Mouse (Mus musculus) lung, embryonic 14.5 days (tissue): ENCODE data around the gene Anln. TPM values are rescaled to one million over a fixed set of nuclear protein-coding genes. Genes with fewer than 3 reads are reported as not detected.
A peak's percentile ranks its signal among the peaks of the same experiment; 100 is the strongest.

ENCODE experiments used
- ATAC-seq: fragments of 200-750 bp; cut with Nextera tagmentation; 2 replicates; pipeline ENCODE4 v1.8.0; 2017; ENCODE audit warnings: mild to moderate bottlenecking, moderate TSS enrichment, moderate library complexity; ENCODE audit not compliant: insufficient read depth
- DNase-seq: peaks from one replicate; pipeline ENCODE4 v3.0.0-alpha.2; 2015
- H3K27ac ChIP-seq: fragments of 300-500 bp; sonication (generic); 2 replicates; pipeline ENCODE4 v1.5.1; 2014; ENCODE audit warnings: low read depth, mild to moderate bottlenecking, moderate library complexity
- H3K27me3 ChIP-seq: fragments of 300-500 bp; sonication (generic); 2 replicates; pipeline ENCODE4 v1.6.1; 2014; ENCODE audit warnings: low read length, control low read depth; ENCODE audit not compliant: insufficient read depth
- H3K36me3 ChIP-seq: fragments of 300-500 bp; sonication (generic); 2 replicates; pipeline ENCODE4 v1.6.1; 2014; ENCODE audit warnings: control low read depth; ENCODE audit not compliant: insufficient read depth
- H3K4me1 ChIP-seq: fragments of 300-500 bp; sonication (generic); 2 replicates; pipeline ENCODE4 v1.6.1; 2014; ENCODE audit warnings: antibody characterized with exemption, control low read depth; ENCODE audit not compliant: insufficient read depth
- H3K4me2 ChIP-seq: fragments of 300-500 bp; sonication (generic); 2 replicates; pipeline ENCODE4 v1.6.1; 2014; ENCODE audit warnings: mild to moderate bottlenecking
- H3K4me3 ChIP-seq: fragments of 300-500 bp; sonication (generic); 2 replicates; pipeline ENCODE4 v1.5.1; 2014; ENCODE audit warnings: low read depth, low read length
- H3K9ac ChIP-seq: fragments of 300-500 bp; sonication (generic); 2 replicates; pipeline ENCODE4 v1.6.1; 2014
- H3K9me3 ChIP-seq: fragments of 300-500 bp; sonication (generic); 2 replicates; pipeline ENCODE4 v1.6.1; 2016; ENCODE audit warnings: low read depth, low read length, control low read depth
- CTCF ChIP-seq: IDR thresholded peaks from 2 replicates; pipeline ENCODE4 v1.5.1; 2016; ENCODE audit warnings: antibody characterized with exemption, low read depth
- WGBS: fragments of 180-500 bp; shearing (Covaris S2); extraction: QIAGEN DNeasy Blood & Tissue Kit; methylation state at CpG from one replicate; pipeline ENCODE4 v1.1.7; 2014; 5-methylcytosine and 5-hydroxymethylcytosine counted together
- polyA plus RNA-seq: library from polyadenylated mRNA; unstranded; fragments of >200 nt; fragmentation: Nextera tagmentation; extraction: Ambion mirVana; gene quantifications from 2 replicates; pipeline ENCODE4 v1.2.1, GENCODE M21; 2014

The Anln gene
- polyA plus RNA-seq, 1 experiment from 2014 or later = 74.1 TPM

GRCm38 (mm10) chr9:22355919-22356318 lies 33.1 kb downstream of the Anln start:
- ATAC-seq (no peak), DNase-seq (no peak)
- 90% methylated on average over 3 of the region's 3 CpGs for WGBS
- no peak for TF ChIP-seq CTCF
- H3K36me3 ChIP-seq = peaks cover 85% of the 10 kb centered on the region
- no peaks in the 10 kb centered on the region for H3K9me3 ChIP-seq
- H3K9ac ChIP-seq = no peak overlapping the region
- H3K27ac ChIP-seq = no peak overlapping the region
- no peaks in the 10 kb centered on the region for H3K4me1 ChIP-seq
- no peaks in the 10 kb centered on the region for H3K27me3 ChIP-seq
- H3K4me2 ChIP-seq = no peak overlapping the region
- H3K4me3 ChIP-seq = no peak overlapping the region

DNA sequence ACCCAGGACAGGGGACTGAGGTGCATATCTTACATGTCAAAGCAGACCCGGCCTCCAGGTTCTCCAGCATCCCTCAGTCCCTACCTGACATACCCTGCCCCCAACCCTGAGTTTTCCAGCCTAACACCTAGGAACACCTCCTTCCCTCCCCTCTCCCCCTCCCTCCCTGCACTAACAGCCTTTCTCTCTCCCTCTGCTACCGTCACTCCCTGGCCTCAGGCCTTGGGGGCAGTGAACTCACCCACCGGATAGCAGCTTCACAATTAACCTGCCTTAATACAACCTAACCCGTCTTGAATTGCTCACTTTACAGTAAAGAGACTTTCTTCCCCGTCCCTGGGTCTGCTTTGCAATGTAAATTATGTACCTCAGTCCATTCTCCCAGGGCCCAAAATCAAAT lies 35.1 kb downstream of the Anln start:
- Histone ChIP-seq H3K9me3 (no peaks in the 10 kb centered on the region), H3K4me3 (no peak overlapping the region), H3K4me1 (no peaks in the 10 kb centered on the region), H3K9ac (no peak overlapping the region), H3K4me2 (no peak overlapping the region), H3K27me3 (no peaks in the 10 kb centered on the region), H3K27ac (no peak overlapping the region), H3K36me3 (peaks cover 78% of the 10 kb centered on the region)
- 86% methylated on average over 5 of the region's 5 CpGs for WGBS
- ATAC-seq (no peak), DNase-seq (no peak)
- TF ChIP-seq CTCF = no peak

DNA sequence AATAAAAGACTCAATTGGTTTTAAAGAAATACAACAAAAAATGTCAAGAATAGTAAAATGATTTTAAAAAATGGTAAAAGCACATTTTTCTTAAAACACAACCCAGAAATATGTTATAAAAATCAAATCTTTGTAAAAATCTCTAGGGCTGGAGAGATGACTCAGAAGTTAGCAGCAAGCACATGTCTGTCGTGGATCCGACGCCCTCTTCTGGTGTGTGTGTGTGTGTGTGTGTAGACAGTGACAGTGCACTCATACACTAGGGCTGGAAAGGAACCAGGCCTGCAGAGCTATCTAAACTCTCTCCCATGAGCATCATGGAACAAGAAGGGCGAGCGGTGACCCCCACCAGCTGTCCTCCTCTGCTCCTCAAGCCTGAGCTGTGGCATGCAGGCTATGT lies 35.5 kb downstream of the Anln start:
- H3K27ac ChIP-seq = no peak overlapping the region
- no peak overlapping the region for H3K4me3 ChIP-seq
- no peaks in the 10 kb centered on the region for H3K4me1 ChIP-seq
- H3K4me2 ChIP-seq = no peak overlapping the region
- H3K9ac ChIP-seq = no peak overlapping the region
- no peak for DNase-seq
- H3K9me3 ChIP-seq = no peaks in the 10 kb centered on the region
- H3K27me3 ChIP-seq = no peaks in the 10 kb centered on the region
- ATAC-seq = no peak
- WGBS = 86% methylated on average over 5 of the region's 5 CpGs
- TF ChIP-seq CTCF = no peak
- H3K36me3 ChIP-seq = peaks cover 76% of the 10 kb centered on the region

GRCm38 (mm10) chr9:22340331-22340730 lies 48.7 kb downstream of the Anln start:
- Histone ChIP-seq H3K4me1 (no peaks in the 10 kb centered on the region), H3K27me3 (no peaks in the 10 kb centered on the region), H3K27ac (no peak overlapping the region), H3K36me3 (peaks cover 76% of the 10 kb centered on the region), H3K4me2 (no peak overlapping the region), H3K9me3 (no peaks in the 10 kb centered on the region), H3K9ac (no peak overlapping the region), H3K4me3 (no peak overlapping the region)
- ATAC-seq = no peak
- 80% methylated on average over 1 of the region's 1 CpGs for WGBS
- TF ChIP-seq CTCF = no peak
- no peak for DNase-seq

- H3K27ac ChIP-seq = no peak overlapping the region
- no peaks in the 10 kb centered on the region for H3K9me3 ChIP-seq
- H3K27me3 ChIP-seq = no peaks in the 10 kb centered on the region
- no peaks in the 10 kb centered on the region for H3K4me1 ChIP-seq
- no peak for TF ChIP-seq CTCF
- H3K4me2 ChIP-seq = no peak overlapping the region
- ATAC-seq = no peak
- no peak overlapping the region for H3K4me3 ChIP-seq
- H3K9ac ChIP-seq = no peak overlapping the region
- 93% methylated on average over 2 of the region's 2 CpGs for WGBS
- DNase-seq = no peak
- peaks cover 78% of the 10 kb centered on the region for H3K36me3 ChIP-seq
Observed at GRCm38 (mm10) chr9:22337217-22337616, 51.8 kb downstream of the Anln start.

DNA sequence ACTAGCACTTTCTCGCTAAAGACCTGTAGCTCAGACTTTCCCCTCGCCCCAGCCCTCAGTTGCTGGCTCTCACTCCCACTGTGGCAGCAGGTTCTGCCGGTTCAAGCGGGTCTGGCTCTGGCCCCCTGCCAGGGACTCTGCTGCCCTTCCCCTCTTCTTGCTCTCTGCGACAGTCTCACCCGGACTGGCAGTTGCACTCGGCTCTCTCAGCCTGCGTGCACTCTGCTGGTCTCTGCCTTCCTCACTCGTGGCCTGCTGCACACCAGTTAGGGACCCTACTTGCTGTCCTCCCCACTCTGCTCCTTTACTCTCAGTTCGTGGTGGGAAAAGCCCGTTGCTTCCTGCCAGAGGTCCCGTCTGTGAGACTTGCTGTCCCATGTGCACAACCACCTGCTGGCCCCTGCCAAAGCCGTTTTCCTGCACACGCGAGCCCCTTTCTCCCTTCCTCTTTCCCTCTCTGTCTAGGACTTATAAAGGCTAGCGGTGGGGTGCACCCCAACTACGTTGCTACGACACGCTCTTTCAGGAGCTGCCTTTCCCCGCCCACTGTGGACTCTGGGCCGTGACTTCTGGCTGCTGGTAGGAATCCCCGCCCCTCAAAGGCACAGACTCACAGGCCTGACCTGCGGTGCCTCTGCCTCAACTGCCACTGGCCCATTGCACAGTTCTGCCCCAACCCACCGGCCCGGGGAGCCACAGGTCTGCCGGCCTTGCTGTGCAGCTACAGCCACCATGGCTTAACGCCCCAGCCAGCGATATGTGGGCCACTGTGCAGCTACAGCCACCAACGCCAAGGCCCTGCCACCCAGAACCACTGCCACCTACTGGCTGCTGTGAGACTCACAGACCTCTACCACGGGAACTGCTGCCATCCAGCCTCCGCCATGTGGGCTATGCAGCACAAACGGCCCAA lies 61.3 kb downstream of the Anln start:
- 1% methylated on average over 32 of the region's 32 CpGs for WGBS
- peak overlapping the region; percentile 96 for H3K4me2 ChIP-seq
- H3K9ac ChIP-seq = peak overlapping the region; percentile 56
- TF ChIP-seq CTCF = peak; percentile 97
- H3K27ac ChIP-seq = peak overlapping the region; percentile 82
- peak overlapping the region; percentile 50 for H3K4me3 ChIP-seq
- peak; percentile 94 for ATAC-seq
- no peaks in the 10 kb centered on the region for H3K27me3 ChIP-seq
- peaks cover 3% of the 10 kb centered on the region; the same call in 1 of the 2 replicates for H3K4me1 ChIP-seq
- peak; percentile 93 for DNase-seq
- peaks cover 11% of the 10 kb centered on the region for H3K36me3 ChIP-seq
- no peaks in the 10 kb centered on the region for H3K9me3 ChIP-seq

DNA sequence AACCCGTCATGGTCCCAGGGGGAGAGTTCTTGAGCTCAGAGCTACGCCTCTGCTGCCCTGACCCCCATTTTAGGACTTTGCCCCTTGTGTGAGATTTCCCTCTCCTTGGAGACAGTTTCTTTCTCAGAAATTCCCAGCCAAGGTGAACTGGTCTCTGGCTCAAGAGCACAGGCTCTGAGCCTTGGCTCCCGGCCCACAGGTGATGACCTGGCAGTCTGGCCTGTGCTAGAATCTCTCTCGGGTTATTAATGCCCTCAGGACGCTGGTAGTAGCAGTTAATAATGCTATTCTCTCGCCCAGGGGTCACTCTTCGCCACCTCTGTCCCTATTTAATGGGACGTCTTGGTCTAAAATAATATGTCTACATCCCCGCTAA lies 61.9 kb downstream of the Anln start:
- H3K27me3 ChIP-seq = no peaks in the 10 kb centered on the region
- H3K9ac ChIP-seq = peak overlapping the region; percentile 56
- no peak for TF ChIP-seq CTCF
- H3K27ac ChIP-seq = peak overlapping the region; percentile 82
- ATAC-seq = peak; percentile 3; the same call in 1 of the 2 replicates
- H3K4me1 ChIP-seq = peaks cover 3% of the 10 kb centered on the region; the same call in 1 of the 2 replicates
- peaks cover 5% of the 10 kb centered on the region for H3K36me3 ChIP-seq
- H3K4me3 ChIP-seq = peak overlapping the region; percentile 50
- no peak for DNase-seq
- no peaks in the 10 kb centered on the region for H3K9me3 ChIP-seq
- 11% methylated on average over 9 of the region's 9 CpGs for WGBS
- H3K4me2 ChIP-seq = peak overlapping the region; percentile 96
